Mouse (Mus musculus): ENCODE measurements around the gene Plxna2.

DNA sequence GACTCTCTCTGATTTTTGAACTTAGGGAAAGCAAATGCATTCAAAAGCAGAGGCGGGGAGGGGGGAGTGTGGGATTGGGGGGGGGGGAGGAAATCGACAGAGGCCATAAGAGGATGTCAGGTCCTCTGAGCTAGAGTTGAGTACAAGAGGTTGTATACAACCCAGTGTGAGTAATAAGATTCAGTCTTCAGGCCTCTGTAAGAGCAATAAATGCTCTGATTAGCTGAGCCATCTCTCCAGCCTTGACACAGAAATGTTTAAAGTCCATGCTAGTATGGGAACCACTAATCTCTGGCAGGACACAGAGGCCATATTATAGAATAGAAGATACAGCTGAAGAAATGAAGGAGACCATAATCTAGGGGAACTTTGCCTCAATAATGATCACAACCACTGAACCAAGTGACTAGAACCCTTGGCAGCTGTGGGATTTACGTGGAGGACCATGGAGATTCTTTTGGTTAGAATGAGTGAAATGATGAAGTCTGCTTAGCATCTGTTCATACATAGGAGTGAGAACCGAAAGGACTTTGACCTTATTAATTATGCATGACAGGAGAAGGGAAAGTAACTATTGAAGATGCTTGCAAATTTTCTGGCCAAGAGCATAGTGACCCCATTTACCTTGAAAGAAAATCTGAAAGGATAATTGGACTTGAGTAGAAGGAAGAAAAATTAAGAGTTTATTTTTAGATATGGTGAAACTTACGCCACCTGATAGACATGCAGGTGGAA lies 158.7 kb downstream of the Plxna2 start:
- TF ChIP-seq CTCF (IDR thresholded peaks at IDR 0.05; ENCODE audit: control insufficient read depth, insufficient read depth, insufficient replicate concordance, low read depth, low read length) (no peak), POLR2A (IDR thresholded peaks at IDR 0.05; ENCODE audit: control insufficient read depth, low read depth, low read length) (no peak)

Measured in testis, adult 2 months (tissue).